Mouse (Mus musculus) liver, postnatal 0 days (tissue): ENCODE measurements around the gene Pithd1. TPM values are rescaled to one million over a fixed set of nuclear protein-coding genes. Genes with fewer than 3 reads are reported as not detected.

Experiments
- ATAC-seq: fragments of 200-750 bp; cut with Nextera tagmentation; 2 replicates; pipeline ENCODE4 v1.8.0; 2017; ENCODE audit warnings: mild to moderate bottlenecking, moderate library complexity
- DNase-seq: peaks from one replicate; pipeline ENCODE4 v3.0.0-alpha.2; 2016
- H3K27ac ChIP-seq: fragments of 300-500 bp; sonication (generic); 2 replicates; pipeline ENCODE4 v1.5.1; 2014; ENCODE audit warnings: antibody characterized with exemption, moderate library complexity, mild to moderate bottlenecking, low read depth
- H3K27me3 ChIP-seq: fragments of 300-500 bp; sonication (generic); 2 replicates; pipeline ENCODE4 v1.6.1; 2014; ENCODE audit warnings: low read length, control low read depth, mixed read lengths; ENCODE audit not compliant: insufficient read depth
- H3K36me3 ChIP-seq: fragments of 300-500 bp; sonication (generic); replicated peaks from 2 replicates; pipeline ENCODE4 v1.6.1; 2014; ENCODE audit warnings: mild to moderate bottlenecking, control low read depth, low read length, moderate library complexity, mixed read lengths; ENCODE audit not compliant: insufficient read depth
- H3K4me1 ChIP-seq: fragments of 300-500 bp; sonication (generic); 2 replicates; pipeline ENCODE4 v1.6.1; 2014; ENCODE audit warnings: antibody characterized with exemption, mild to moderate bottlenecking, control low read depth; ENCODE audit not compliant: insufficient read depth
- H3K4me2 ChIP-seq: fragments of 300-500 bp; sonication (generic); 2 replicates; pipeline ENCODE4 v1.6.1; 2014; ENCODE audit warnings: low read depth, mild to moderate bottlenecking, low read length, moderate library complexity, mixed read lengths
- H3K4me3 ChIP-seq: fragments of 300-500 bp; sonication (generic); 2 replicates; pipeline ENCODE4 v1.5.1; 2014; ENCODE audit warnings: low read depth, low read length
- H3K9ac ChIP-seq: fragments of 300-500 bp; sonication (generic); replicated peaks from 2 replicates; pipeline ENCODE4 v1.6.1; 2014; ENCODE audit warnings: mild to moderate bottlenecking, moderate library complexity
- H3K9me3 ChIP-seq: fragments of 300-500 bp; sonication (generic); 2 replicates; pipeline ENCODE4 v1.6.1; 2016; ENCODE audit warnings: mild to moderate bottlenecking, control low read depth, low read length, mixed read lengths
- CTCF ChIP-seq: sonication (generic); IDR thresholded peaks from 2 replicates; pipeline ENCODE4 v1.5.1; 2016; ENCODE audit warnings: antibody characterized with exemption, low read depth
- EP300 ChIP-seq: IDR thresholded peaks from 2 replicates; pipeline ENCODE4 v1.6.1; 2016; ENCODE audit warnings: antibody characterized with exemption, low read depth, mild to moderate bottlenecking
- WGBS: fragments of 180-500 bp; shearing (Covaris S2); extraction: QIAGEN DNeasy Blood & Tissue Kit; methylation state at CpG from one replicate; pipeline ENCODE4 v1.1.7; 2014; ENCODE audit not compliant: insufficient replicate concordance; 5-methylcytosine and 5-hydroxymethylcytosine counted together
- polyA plus RNA-seq: library from polyadenylated mRNA; unstranded; fragments of >200 nt; fragmentation: Nextera tagmentation; extraction: Ambion mirVana; gene quantifications from 2 replicates; pipeline ENCODE4 v1.2.1, GENCODE M21; 2015

Gene Pithd1
- 42.9 and 45.2 TPM in 2 replicates for polyA plus RNA-seq

GRCm38 (mm10) chr4:135986943-135987710 is at the start of gene Pithd1:
Pithd1 (minus strand) TSS chr4:135987264.
- H3K9me3 ChIP-seq, result no peaks in the 10 kb centered on the region
- H3K27me3 ChIP-seq, result no peaks in the 10 kb centered on the region
- peak within 1 kb of the TSS; percentile 98 for H3K4me3 ChIP-seq
- ATAC-seq (peak; percentile 91), DNase-seq (peak; percentile 94)
- H3K9ac ChIP-seq, result peak within 1 kb of the TSS; percentile 100
- H3K4me2 ChIP-seq, result peak within 1 kb of the TSS; percentile 91
- under 1% methylated on average over 68 of the region's 81 CpGs for WGBS
- TF ChIP-seq EP300 (no peak), CTCF (peak; percentile 50)
- H3K36me3 ChIP-seq, result peaks cover 22% of the 10 kb centered on the region
- peak within 1 kb of the TSS; percentile 96 for H3K27ac ChIP-seq
- peaks cover 21% of the 10 kb centered on the region for H3K4me1 ChIP-seq

- 42% methylated on average over 4 of the region's 4 CpGs for WGBS
- no peak overlapping the region for H3K4me3 ChIP-seq
- DNase-seq (no peak), ATAC-seq (no peak)
- TF ChIP-seq EP300 (no peak), CTCF (no peak)
- no peaks in the 10 kb centered on the region for H3K27me3 ChIP-seq
- H3K9me3 ChIP-seq, result no peaks in the 10 kb centered on the region
- H3K4me2 ChIP-seq, result no peak overlapping the region
- H3K36me3 ChIP-seq, result no peaks in the 10 kb centered on the region
- H3K4me1 ChIP-seq, result peaks cover 25% of the 10 kb centered on the region
- H3K27ac ChIP-seq, result peak overlapping the region; percentile 60; the same call in 1 of the 2 replicates
- no peak overlapping the region for H3K9ac ChIP-seq
Measured at GRCm38 (mm10) chr4:136035078-136035477, 48.0 kb upstream of the Pithd1 start.

GRCm38 (mm10) chr4:136033231-136033630 is 46.2 kb upstream of the Pithd1 start:
- Histone ChIP-seq H3K36me3 (no peaks in the 10 kb centered on the region), H3K27ac (no peak overlapping the region), H3K4me2 (no peak overlapping the region), H3K9ac (no peak overlapping the region), H3K9me3 (no peaks in the 10 kb centered on the region), H3K4me1 (peaks cover 42% of the 10 kb centered on the region), H3K4me3 (no peak overlapping the region), H3K27me3 (no peaks in the 10 kb centered on the region)
- TF ChIP-seq EP300, result no peak
- no peak for TF ChIP-seq CTCF
- ATAC-seq (no peak), DNase-seq (no peak)
- 67% methylated on average over 1 of the region's 1 CpGs for WGBS

GRCm38 (mm10) chr4:136030968-136031909 is 44.2 kb upstream of the Pithd1 start:
- no peaks in the 10 kb centered on the region for H3K27me3 ChIP-seq
- H3K4me1 ChIP-seq, result peaks cover 52% of the 10 kb centered on the region
- TF ChIP-seq EP300 (peak; percentile 33; the same call in 1 of the 2 replicates), CTCF (no peak)
- H3K4me3 ChIP-seq, result peak overlapping the region; percentile 19
- H3K27ac ChIP-seq, result peak overlapping the region; percentile 92
- H3K9me3 ChIP-seq, result no peaks in the 10 kb centered on the region
- 8% methylated on average over 8 of the region's 8 CpGs for WGBS
- no peaks in the 10 kb centered on the region for H3K36me3 ChIP-seq
- H3K4me2 ChIP-seq, result peak overlapping the region; percentile 66
- ATAC-seq (peak; percentile 95), DNase-seq (peak; percentile 67)
- H3K9ac ChIP-seq, result peak overlapping the region; percentile 58

GRCm38 (mm10) chr4:136028689-136029088 is 41.6 kb upstream of the Pithd1 start:
- ATAC-seq (no peak), DNase-seq (no peak)
- Histone ChIP-seq H3K27me3 (no peaks in the 10 kb centered on the region), H3K27ac (peak overlapping the region; percentile 92), H3K9ac (peak overlapping the region; percentile 51), H3K4me2 (peak overlapping the region; percentile 68), H3K4me1 (peaks cover 46% of the 10 kb centered on the region), H3K9me3 (no peaks in the 10 kb centered on the region), H3K4me3 (peak overlapping the region; percentile 30), H3K36me3 (no peaks in the 10 kb centered on the region)
- WGBS, result 40% methylated on average over 5 of the region's 5 CpGs
- TF ChIP-seq CTCF (no peak), EP300 (no peak)

GRCm38 (mm10) chr4:136028132-136028564 is 41.1 kb upstream of the Pithd1 start:
- Histone ChIP-seq H3K9ac (peak overlapping the region; percentile 51), H3K4me3 (peak overlapping the region; percentile 30), H3K4me1 (peaks cover 46% of the 10 kb centered on the region), H3K27me3 (no peaks in the 10 kb centered on the region), H3K4me2 (peak overlapping the region; percentile 68), H3K27ac (peak overlapping the region; percentile 92), H3K36me3 (no peaks in the 10 kb centered on the region), H3K9me3 (no peaks in the 10 kb centered on the region)
- no peak for ATAC-seq
- no peak for TF ChIP-seq CTCF
- TF ChIP-seq EP300, result no peak
- peak; percentile 27 for DNase-seq
- 29% methylated on average over 19 of the region's 19 CpGs for WGBS
